Mouse (Mus musculus) thymus, postnatal 0 days (tissue): ENCODE data around the gene Krtap8-1. TPM values are rescaled to one million over a fixed set of nuclear protein-coding genes. Genes with fewer than 3 reads are reported as not detected.

Experiments
- DNase-seq: peaks from one replicate; pipeline ENCODE4 v3.0.0-alpha.2; 2015; ENCODE audit warnings: low spot score
- polyA plus RNA-seq: library from polyadenylated mRNA; unstranded; fragments of >200 nt; fragmentation: Nextera tagmentation; extraction: Ambion mirVana; gene quantifications from 2 replicates; pipeline ENCODE4 v1.2.1, GENCODE M21; 2015

The Krtap8-1 gene
- polyA plus RNA-seq: not detected in 2 replicates

- no peak for DNase-seq
These were observed at the start of gene Krtap8-1 for GRCm38 (mm10) chr16:89487852-89488251. Krtap8-1 (minus strand) TSS chr16:89487952.

- no peak for DNase-seq
These were observed 49.6 kb upstream of the Krtap8-1 start for GRCm38 (mm10) chr16:89537349-89537748.

DNA sequence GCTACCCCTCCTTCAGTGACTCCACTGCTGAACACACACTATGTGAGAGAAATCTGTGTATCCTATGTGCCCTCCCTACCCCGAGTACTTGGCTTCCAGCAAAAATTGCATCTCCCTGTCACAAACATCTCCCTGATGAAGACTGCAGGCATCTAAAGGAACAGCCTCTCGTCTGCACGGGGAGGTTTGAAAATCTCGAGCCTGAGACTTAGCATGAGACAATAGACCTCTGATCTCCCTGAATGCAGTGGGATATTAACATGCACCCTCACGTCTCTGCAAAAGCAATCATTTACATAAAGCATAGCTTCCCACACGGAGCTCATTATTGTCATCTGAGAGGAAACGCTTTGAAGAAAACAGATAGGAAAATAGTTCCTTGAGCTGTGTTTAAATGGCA is 42.8 kb upstream of the Krtap8-1 start:
- DNase-seq: no peak

- no peak for DNase-seq
These were observed 42.1 kb upstream of the Krtap8-1 start for GRCm38 (mm10) chr16:89529846-89530245.

DNA sequence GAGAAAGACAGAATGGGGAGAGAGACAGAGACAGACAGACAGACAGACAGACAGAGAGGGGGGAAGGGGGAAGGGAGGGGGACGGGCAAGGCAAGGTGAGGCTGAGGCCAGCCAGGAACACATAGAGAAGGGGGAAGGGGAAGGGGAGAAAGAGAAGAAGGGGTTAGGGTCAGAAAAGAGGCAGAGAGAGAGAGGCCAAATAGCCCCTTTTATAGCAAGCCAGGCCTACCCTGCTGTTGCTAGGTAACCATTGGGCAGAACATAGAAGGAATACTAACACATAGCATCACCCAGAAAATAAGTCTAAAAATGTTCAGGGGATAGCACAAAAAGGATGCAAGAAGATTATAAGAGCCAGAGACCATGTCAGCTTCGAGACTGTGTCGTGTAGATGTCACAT is 40.6 kb upstream of the Krtap8-1 start:
- no peak for DNase-seq

GRCm38 (mm10) chr16:89520996-89521395 is 33.2 kb upstream of the Krtap8-1 start:
- no peak for DNase-seq

GRCm38 (mm10) chr16:89520555-89520954 is 32.8 kb upstream of the Krtap8-1 start:
- DNase-seq: no peak

DNA sequence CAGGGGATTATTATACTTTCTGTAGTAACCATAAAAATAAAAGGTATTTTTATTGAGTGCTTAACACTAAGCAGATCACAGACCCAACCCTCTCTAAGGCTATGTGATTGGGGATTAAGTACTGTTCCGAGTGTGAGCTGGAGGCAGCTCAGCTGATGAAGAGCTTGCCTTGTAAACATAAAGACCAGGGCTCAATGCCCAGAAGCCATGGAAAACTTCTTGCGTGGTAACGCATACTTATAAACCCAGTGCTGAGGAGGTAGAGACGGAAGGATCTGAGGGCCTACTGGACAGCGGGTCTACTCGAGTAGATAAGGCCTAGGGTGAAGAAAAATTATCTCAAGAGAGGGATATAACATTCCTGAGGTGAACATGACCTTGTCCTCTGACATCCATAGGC is 32.3 kb upstream of the Krtap8-1 start:
- DNase-seq: no peak

- peak; percentile 7 for DNase-seq
These were observed 29.9 kb upstream of the Krtap8-1 start for GRCm38 (mm10) chr16:89517635-89518034.

GRCm38 (mm10) chr16:89513431-89513830 is 25.7 kb upstream of the Krtap8-1 start:
- DNase-seq: no peak

- DNase-seq: no peak
These were observed 20.5 kb upstream of the Krtap8-1 start, which contains the start of gene Krtap7-1 for GRCm38 (mm10) chr16:89508223-89508622. Krtap7-1 (minus strand) TSS chr16:89508323.

DNA sequence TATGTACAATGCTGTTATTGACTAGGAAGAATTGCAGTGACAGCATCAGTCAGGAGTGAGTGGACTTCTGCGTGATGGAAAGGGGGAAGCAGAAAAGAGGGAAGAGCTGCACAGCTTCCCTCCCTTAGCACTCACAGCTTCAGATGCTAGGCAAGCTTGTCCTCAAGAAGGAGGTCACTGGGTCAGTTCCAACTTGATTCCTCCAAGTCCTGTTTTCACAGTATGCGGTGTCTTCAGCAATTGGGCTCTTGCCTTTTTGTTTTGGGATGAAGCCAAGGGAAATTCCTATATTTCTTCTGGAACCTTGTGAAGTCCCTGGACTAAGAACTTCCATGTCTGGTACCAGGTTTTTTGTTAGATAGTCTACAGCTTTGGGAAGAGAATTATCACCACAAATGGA is 15.8 kb upstream of the Krtap8-1 start:
- no peak for DNase-seq

GRCm38 (mm10) chr16:89501870-89502269 is 14.1 kb upstream of the Krtap8-1 start:
- no peak for DNase-seq

- DNase-seq: no peak
These were observed 9.2 kb upstream of the Krtap8-1 start for GRCm38 (mm10) chr16:89497002-89497401.

DNA sequence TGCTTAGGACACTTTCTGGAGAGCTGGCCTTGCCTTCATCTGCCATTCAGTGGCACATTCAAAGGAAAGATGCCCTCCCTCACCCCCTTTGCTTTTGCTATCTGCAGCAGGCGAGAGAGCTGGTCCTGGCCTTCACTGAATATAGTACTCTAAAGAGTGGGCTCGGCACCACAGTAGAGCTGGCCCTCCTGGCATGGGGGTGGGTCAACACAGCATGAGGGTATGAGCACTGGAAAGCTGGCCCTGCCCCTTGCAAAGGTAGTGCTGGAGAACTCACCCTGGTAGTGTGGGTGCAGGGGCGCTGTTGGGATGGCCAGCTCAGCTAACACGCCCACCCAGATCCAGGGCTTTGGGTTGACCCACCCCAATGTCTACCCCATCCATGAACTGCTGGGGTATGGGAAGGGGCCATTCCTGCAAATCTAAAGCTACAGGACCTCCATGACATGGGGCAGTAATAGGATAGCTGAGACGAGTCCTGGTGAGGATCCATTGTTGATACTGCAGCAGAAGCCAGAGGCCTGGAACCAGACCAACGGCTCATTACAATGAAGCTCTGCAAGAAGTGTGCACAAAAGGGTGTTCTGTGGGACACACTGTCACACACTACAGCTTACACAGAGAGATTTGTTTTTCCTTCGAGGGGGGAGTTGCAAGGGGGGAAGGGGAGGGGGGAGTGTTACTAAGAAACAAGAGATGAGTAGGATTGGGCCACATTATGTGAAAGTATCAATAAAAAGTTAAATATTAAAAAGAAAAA is 7.8 kb upstream of the Krtap8-1 start:
- no peak for DNase-seq

DNA sequence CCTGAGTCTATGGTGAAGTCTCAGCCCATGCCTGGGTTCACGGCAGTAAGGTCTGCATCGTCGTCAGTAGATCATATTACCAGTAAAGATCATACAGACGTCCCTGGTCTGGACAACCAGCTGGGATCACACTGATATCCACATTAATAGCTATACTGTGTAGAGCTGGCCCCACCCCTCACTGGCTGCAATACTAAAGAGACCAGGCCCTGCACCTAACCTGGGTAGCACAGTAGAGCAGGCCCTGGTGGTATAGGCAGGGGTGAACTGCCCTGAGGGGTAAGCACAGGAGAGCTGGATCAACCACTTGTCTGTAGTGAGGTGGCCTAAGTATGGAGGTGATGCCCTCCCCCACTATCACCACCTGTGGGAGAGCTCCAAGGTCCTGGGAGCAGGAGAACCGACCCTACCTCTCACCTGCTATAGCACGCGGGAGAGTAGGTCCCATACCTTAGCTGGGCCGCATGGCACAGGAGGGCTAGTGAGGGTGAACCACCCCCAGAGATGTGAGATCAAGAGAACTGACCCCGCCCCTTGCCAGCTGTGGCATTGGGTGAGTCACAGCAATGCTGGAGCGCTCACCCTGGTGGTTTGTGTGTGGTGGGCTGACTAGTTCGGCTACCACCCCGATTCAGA is 10.0 kb downstream of the Krtap8-1 start:
- no peak for DNase-seq

- DNase-seq: no peak
These were observed 26.6 kb downstream of the Krtap8-1 start for GRCm38 (mm10) chr16:89461189-89461588.

Other genes starting within 250 kb of the Krtap8-1 start
- gene Krtap21-1, start 84.1 kb downstream of the Krtap8-1 start, polyA plus RNA-seq: not detected in 2 replicates
- not detected in 2 replicates for gene Krtap6-2, start 67.8 kb downstream of the Krtap8-1 start, polyA plus RNA-seq
- gene Krtap7-1, start 20.4 kb upstream of the Krtap8-1 start, polyA plus RNA-seq: not detected in 2 replicates
- gene Krtap11-1, start 83.2 kb upstream of the Krtap8-1 start, polyA plus RNA-seq: not detected in 2 replicates